Mouse (Mus musculus) intestine, embryonic 14.5 days (tissue): ENCODE results near the gene Marcksl1. TPM values are rescaled to one million over a fixed set of nuclear protein-coding genes. Genes with fewer than 3 reads are reported as not detected.

ENCODE experiments used
- ATAC-seq: fragments of 200-750 bp; cut with Nextera tagmentation; replicated peaks from 2 replicates; pipeline ENCODE4 v1.8.0; 2017; ENCODE audit warnings: low read depth, moderate number of reproducible peaks, moderate TSS enrichment, moderate library complexity; ENCODE audit not compliant: low FRiP score, low TSS enrichment
- DNase-seq: peaks from one replicate; pipeline ENCODE4 v3.0.0-alpha.2; 2018; ENCODE audit warnings: low spot score
- H3K27ac ChIP-seq: fragments of 300-500 bp; sonication (generic); 2 replicates; pipeline ENCODE4 v1.5.1; 2014; ENCODE audit warnings: low read depth, mild to moderate bottlenecking, control low read depth
- H3K27me3 ChIP-seq: fragments of 300-500 bp; sonication (generic); replicated peaks from 2 replicates; pipeline ENCODE4 v1.6.1; 2014; ENCODE audit warnings: low read length, control low read depth; ENCODE audit not compliant: control insufficient read depth, insufficient read depth
- H3K36me3 ChIP-seq: fragments of 300-500 bp; sonication (generic); 2 replicates; pipeline ENCODE4 v1.6.1; 2014; ENCODE audit warnings: low read length, control low read depth; ENCODE audit not compliant: control insufficient read depth, insufficient read depth
- H3K4me1 ChIP-seq: fragments of 300-500 bp; sonication (generic); replicated peaks from 2 replicates; pipeline ENCODE4 v1.6.1; 2014; ENCODE audit warnings: low read length, control low read depth, mixed read lengths; ENCODE audit not compliant: control insufficient read depth, insufficient read depth
- H3K4me2 ChIP-seq: fragments of 300-500 bp; sonication (generic); 2 replicates; pipeline ENCODE4 v1.6.1; 2014; ENCODE audit warnings: low read length
- H3K4me3 ChIP-seq: fragments of 300-500 bp; sonication (generic); 2 replicates; pipeline ENCODE4 v1.5.1; 2014; ENCODE audit warnings: low read depth, low read length, control low read depth, mixed read lengths
- H3K9ac ChIP-seq: fragments of 300-500 bp; sonication (generic); 2 replicates; pipeline ENCODE4 v1.6.1; 2014; ENCODE audit warnings: mild to moderate bottlenecking, low read length
- H3K9me3 ChIP-seq: fragments of 300-500 bp; sonication (generic); 2 replicates; pipeline ENCODE4 v1.6.1; 2016; ENCODE audit warnings: low read length, control low read depth; ENCODE audit not compliant: control insufficient read depth
- WGBS: fragments of 180-500 bp; shearing (Covaris S2); extraction: QIAGEN DNeasy Blood & Tissue Kit; methylation state at CpG from one replicate; pipeline ENCODE4 v1.1.7; 2014; 5-methylcytosine and 5-hydroxymethylcytosine counted together
- polyA plus RNA-seq: library from polyadenylated mRNA; unstranded; fragments of >200 nt; fragmentation: Nextera tagmentation; extraction: Ambion mirVana; gene quantifications from 2 replicates; pipeline ENCODE4 v1.2.1, GENCODE M21; 2014

The Marcksl1 gene
- polyA plus RNA-seq = 595 and 619 TPM in 2 replicates

DNA sequence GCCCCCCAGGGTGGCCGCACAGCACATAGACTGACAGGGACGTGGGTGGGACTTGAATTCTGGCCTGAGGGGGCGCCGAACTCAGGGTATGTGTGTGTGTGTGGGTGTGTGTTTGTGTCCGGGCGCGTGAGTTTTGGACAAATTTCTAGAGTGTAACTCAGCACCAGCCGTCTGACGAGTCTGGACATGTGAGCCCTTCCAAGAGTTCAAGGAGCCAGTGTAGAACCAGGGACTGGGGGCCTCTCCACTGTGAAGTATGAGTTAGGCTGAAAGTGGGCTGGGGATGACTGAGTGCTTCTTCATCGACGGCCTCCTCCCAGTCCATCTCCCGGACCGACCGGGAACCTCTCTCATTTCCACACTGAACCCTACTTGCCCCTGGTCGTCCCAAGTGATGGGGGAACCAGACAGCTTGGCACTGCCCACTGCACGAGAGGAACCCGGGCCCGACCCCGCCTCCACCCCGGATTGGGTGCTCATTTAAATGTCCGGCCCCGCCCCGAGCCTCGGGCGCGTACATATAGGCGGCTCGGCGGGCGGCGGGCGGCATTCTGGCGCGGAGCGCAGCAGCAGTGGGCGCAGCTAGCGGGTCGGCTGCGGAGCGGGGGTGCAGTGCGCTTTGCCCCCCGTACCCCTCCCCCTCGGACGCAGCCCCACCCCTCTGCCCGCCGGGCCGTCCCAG, at the start of gene Marcksl1:
Gene Marcksl1, plus strand, starts transcription at position 496 of the 682 bp plus-strand sequence.
- H3K27ac ChIP-seq = peak within 1 kb of the TSS; percentile 95
- ATAC-seq = peak; percentile 85
- H3K36me3 ChIP-seq = peaks cover 29% of the 10 kb centered on the region
- WGBS = 6% methylated on average over 47 of the region's 47 CpGs
- no peaks in the 10 kb centered on the region for H3K9me3 ChIP-seq
- peak within 1 kb of the TSS; percentile 99 for H3K9ac ChIP-seq
- peak; percentile 93 for DNase-seq
- H3K4me2 ChIP-seq = peak within 1 kb of the TSS; percentile 59
- H3K4me1 ChIP-seq = 0 out of 2 replicates have a peak, but pooled peaks cover 15% of the 10 kb centered on the region
- no peaks in the 10 kb centered on the region for H3K27me3 ChIP-seq
- H3K4me3 ChIP-seq = peak within 1 kb of the TSS; percentile 80

DNA sequence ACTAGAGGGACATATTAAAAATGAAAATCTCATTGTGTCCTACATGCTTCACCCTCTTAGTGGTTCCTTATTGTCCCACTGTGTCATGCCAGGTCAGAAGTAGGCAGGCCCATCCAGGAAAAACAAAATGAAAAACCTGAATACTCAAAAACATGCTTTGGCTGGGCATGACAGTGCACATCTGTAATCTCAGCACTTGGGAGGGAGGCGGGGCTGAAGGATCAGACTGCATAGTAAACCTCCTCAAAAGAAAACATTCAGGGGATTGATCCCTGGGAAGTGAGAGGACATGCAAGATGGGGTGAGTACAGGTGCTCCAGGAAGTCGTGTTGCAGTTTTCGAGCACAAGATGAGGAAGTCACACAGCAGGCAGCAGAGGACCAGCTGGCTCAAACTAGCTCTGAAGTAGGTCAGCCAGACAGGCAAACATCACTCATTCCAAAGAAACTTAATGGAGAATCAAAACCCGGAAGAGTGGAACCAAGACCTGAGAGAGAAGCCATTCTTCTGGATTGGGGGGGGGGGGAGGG, 49.0 kb upstream of the Marcksl1 start:
- Histone ChIP-seq H3K27ac (no peak overlapping the region), H3K4me2 (no peak overlapping the region), H3K9me3 (no peaks in the 10 kb centered on the region), H3K4me1 (peaks cover 7% of the 10 kb centered on the region), H3K4me3 (no peak overlapping the region), H3K9ac (no peak overlapping the region), H3K27me3 (no peaks in the 10 kb centered on the region), H3K36me3 (peaks cover 55% of the 10 kb centered on the region)
- no peak for DNase-seq
- WGBS = 81% methylated on average over 4 of the region's 4 CpGs
- ATAC-seq = no peak

DNA sequence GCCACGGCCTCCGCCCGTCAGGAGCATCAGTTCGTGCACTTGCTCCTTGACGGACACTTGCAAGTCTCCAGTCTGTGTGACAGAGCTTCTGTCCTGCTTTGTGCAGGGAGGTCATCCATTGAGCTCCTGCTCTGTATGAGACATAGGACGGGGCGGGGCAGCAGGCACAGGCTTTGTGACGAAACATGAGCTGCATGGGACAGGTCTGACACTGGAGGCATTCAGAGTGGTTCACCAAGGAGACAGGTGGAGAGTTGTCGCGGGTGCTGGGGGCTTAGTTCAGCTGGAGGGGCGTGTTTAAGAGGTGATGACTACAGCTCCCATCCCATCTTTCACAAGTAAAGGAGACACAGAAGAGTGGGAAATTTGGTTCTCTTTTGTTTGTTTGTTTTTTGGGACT, 37.3 kb upstream of the Marcksl1 start:
- Histone ChIP-seq H3K4me2 (no peak overlapping the region), H3K4me1 (no peaks in the 10 kb centered on the region), H3K36me3 (peaks cover 74% of the 10 kb centered on the region), H3K9ac (no peak overlapping the region), H3K27me3 (no peaks in the 10 kb centered on the region), H3K27ac (no peak overlapping the region), H3K4me3 (no peak overlapping the region), H3K9me3 (no peaks in the 10 kb centered on the region)
- 91% methylated on average over 11 of the region's 11 CpGs for WGBS
- ATAC-seq (no peak), DNase-seq (no peak)

DNA sequence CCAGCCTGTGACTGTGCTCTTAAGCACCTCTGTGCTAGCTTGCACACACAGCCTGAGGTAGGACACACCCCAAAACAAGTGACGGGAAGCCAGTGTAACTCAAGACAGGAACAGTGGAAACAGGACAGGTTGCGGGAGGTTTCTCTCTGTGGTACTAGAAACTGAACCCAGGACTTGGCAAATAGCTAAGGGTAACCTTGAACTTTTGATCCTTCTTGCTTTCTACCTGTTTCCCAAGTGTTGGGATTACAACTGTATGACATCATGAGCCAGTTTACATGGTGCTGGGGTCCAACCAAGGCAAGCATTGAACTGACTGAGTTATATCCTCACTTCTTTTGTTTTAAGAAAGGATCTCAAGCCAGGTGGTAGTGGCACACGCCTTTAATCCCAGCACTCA, 33.5 kb upstream of the Marcksl1 start:
- Histone ChIP-seq H3K9me3 (no peaks in the 10 kb centered on the region), H3K27ac (no peak overlapping the region), H3K4me3 (no peak overlapping the region), H3K4me2 (no peak overlapping the region), H3K9ac (no peak overlapping the region), H3K36me3 (peaks cover 59% of the 10 kb centered on the region), H3K4me1 (no peaks in the 10 kb centered on the region), H3K27me3 (no peaks in the 10 kb centered on the region)
- 90% methylated on average over 3 of the region's 3 CpGs for WGBS
- DNase-seq (no peak), ATAC-seq (no peak)

DNA sequence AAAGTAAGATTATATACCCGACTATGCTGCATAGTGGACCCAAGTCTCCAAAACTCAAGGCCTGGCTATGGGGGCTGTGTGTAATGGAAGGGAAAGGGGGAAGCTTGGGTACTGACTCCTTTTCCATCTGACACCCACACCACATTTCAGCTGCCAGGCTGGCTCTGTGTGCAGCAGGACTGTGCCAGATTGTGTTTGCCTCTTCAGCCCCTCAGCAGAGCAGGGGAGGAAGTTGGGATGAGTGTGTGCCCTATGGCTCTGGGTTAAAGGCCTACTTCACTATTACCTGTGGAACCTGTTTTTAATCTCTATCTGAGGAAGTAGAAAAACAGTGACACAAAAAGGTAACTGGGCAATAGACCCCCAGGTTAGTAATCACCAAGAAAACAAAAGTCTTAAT, 32.3 kb upstream of the Marcksl1 start:
- Histone ChIP-seq H3K27ac (no peak overlapping the region), H3K9ac (no peak overlapping the region), H3K27me3 (no peaks in the 10 kb centered on the region), H3K4me2 (no peak overlapping the region), H3K4me3 (no peak overlapping the region), H3K9me3 (no peaks in the 10 kb centered on the region), H3K36me3 (peaks cover 61% of the 10 kb centered on the region), H3K4me1 (no peaks in the 10 kb centered on the region)
- DNase-seq (no peak), ATAC-seq (no peak)
- 78% methylated on average over 1 of the region's 1 CpGs for WGBS

DNA sequence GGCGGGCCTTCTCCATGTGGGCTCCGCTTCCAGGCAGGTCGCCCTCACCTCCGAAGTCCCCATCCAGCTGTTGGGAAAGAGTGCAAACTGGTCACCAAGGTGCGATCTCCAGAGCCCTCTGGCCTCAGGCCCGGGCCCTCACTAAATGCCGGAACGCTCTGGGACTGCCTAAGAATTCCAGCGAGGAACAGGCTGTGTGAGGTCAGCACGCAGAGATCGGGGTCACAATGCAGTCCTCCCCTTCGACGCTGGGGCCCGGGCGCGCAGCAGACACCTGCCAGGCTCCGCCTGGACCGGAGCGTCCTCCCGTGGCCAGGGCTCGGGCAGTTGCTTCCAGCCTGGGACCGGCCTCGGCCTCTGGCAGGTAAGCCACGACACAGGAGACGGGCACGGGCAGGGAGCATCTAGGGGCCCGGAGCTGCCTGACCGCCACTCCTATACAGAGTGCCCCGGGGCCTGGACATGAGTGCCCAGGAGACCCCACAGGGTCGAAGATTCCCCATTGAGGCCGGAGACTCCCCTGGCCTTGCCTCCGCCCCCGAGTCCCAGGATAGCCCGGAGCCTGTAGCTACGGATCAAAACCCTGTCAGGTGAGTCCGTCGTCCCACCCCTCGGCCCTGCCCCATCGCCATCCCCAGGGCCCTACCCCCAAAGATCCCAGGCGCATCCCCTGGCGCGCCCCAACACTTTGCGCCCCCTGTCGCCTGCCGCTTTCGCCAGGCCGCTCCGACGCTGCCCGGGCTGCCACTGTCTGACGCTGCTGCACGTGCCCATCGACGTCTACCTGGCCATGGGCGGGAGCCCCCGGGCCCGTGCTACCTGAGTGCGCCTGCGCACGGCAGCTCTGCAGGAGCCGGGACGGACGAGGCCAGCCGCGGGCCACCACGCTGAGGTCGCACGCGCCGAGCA, 22.2 kb upstream of the Marcksl1 start, which contains the start of the genes Tssk3 and Fam229a:
Gene Tssk3, minus strand, starts transcription at position 51 of the 909 bp plus-strand sequence.
Gene Fam229a, plus strand, starts transcription at position 219 of the 909 bp plus-strand sequence.
- 0 out of 2 replicates have a peak within 1 kb of the TSS, but pooled peaks have one; percentile 6 for H3K9ac ChIP-seq
- H3K27ac ChIP-seq = no peak within 1 kb of the TSS
- H3K36me3 ChIP-seq = peaks cover 31% of the 10 kb centered on the region
- H3K4me2 ChIP-seq = peak within 1 kb of the TSS; percentile 54
- no peaks in the 10 kb centered on the region for H3K9me3 ChIP-seq
- 5% methylated on average over 70 of the region's 70 CpGs for WGBS
- peak within 1 kb of the TSS; percentile 22 for H3K4me3 ChIP-seq
- ATAC-seq = peak; percentile 56
- peaks cover 8% of the 10 kb centered on the region for H3K4me1 ChIP-seq
- peaks cover 24% of the 10 kb centered on the region for H3K27me3 ChIP-seq
- peak; percentile 63 for DNase-seq

DNA sequence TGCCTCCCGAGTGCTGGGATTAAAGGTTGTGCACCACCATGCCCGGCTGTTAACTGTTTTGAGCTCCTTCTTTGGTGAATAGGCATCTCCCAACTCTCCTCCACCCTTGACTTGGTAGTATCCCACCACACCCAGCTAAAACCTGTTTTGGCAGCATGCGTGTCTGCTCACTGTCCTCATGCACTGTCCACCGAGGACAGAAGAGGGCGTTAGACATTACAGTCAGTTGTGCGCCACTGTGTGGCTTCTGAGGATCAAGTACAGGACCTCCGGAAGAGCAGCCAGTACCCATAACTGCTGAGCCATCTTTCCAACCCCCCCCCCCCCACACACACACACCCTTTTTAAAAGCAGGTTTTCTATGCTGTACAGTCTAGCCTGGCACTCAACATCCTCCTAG, 18.7 kb upstream of the Marcksl1 start:
- ATAC-seq (no peak), DNase-seq (no peak)
- Histone ChIP-seq H3K4me2 (no peak overlapping the region), H3K9ac (no peak overlapping the region), H3K4me1 (peaks cover 14% of the 10 kb centered on the region), H3K9me3 (no peaks in the 10 kb centered on the region), H3K4me3 (no peak overlapping the region), H3K36me3 (no peaks in the 10 kb centered on the region), H3K27me3 (peaks cover 24% of the 10 kb centered on the region), H3K27ac (no peak overlapping the region)
- 71% methylated on average over 6 of the region's 7 CpGs for WGBS
